Mouse (Mus musculus): Measurements from ENCODE around the gene Ptprg. TPM values are rescaled to one million over a fixed set of nuclear protein-coding genes. Genes with fewer than 3 reads are reported as not detected.
"Not testable (repeated sequence)": the region's sequence is repeated elsewhere in the genome, so short reads cannot be mapped to it uniquely, and the experiment has no call there.

Gene Ptprg
- polyA plus RNA-seq, 1 experiment from 2014 or later = 32.8 TPM

DNA sequence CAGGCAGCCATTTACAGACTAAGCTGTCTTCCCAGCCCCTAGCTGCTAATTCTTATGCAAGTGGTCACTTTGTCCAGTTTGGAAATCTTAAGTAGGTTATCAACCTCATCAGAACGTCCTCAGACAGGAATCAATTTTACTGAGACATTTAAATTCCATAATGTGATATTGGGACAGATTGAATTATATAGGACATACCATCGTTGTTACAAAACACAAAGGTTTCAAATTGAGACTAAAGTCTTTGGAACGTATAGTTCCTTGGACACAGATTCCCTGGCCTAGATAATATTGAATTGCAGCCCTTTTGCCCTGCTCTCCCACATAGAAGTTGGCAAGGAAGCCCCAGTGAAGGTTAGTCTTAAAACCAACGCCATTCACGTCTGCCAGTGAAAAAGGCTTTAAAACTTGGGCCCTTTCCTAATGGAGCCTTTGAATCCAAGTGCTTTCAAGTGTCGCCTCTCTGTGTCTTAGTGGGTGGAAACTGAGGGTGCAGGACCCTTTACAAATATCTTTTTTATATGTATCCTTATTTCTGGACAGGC lies 222.7 kb downstream of the Ptprg start:
- Histone ChIP-seq H3K4me1 (peaks cover 21% of the 10 kb centered on the region), H3K9me3 (replicated peaks) (no peaks in the 10 kb centered on the region), H3K4me3 (no peak overlapping the region), H3K27me3 (no peaks in the 10 kb centered on the region), H3K9ac (no peak overlapping the region), H3K36me3 (ENCODE audit: poor library complexity, severe bottlenecking) (no peaks in the 10 kb centered on the region), H3K27ac (no peak overlapping the region), H3K4me2 (no peak overlapping the region)
- 63% methylated on average over 6 of the region's 6 CpGs for WGBS
- no peak for ATAC-seq

DNA sequence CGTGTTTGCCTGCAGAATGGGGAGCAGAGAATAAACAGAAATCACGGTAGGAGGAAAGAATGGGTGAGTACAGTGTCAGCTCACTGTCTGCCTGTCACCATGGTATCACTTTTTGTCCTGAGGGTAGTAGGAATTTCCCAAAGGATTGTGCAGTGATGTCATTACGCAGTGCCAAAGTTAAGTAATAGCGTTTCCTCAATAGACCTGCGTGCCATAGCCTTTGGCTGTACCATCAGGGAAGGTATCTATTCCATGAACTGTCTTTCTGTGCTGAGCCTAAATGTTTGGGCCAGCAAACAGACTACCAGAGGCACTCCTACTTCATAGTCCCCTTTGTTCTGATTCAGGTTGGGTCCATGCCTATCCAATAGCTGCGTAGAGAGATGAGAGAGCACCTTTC lies 223.2 kb downstream of the Ptprg start:
- H3K4me2 ChIP-seq = no peak overlapping the region
- H3K27ac ChIP-seq = no peak overlapping the region
- H3K27me3 ChIP-seq = no peaks in the 10 kb centered on the region
- no peaks in the 10 kb centered on the region for H3K36me3 ChIP-seq (ENCODE audit: poor library complexity, severe bottlenecking)
- H3K4me3 ChIP-seq = no peak overlapping the region
- no peak overlapping the region for H3K9ac ChIP-seq
- H3K9me3 ChIP-seq (replicated peaks) = no peaks in the 10 kb centered on the region
- H3K4me1 ChIP-seq = peaks cover 21% of the 10 kb centered on the region
- WGBS = 84% methylated on average over 6 of the region's 6 CpGs
- no peak for ATAC-seq

DNA sequence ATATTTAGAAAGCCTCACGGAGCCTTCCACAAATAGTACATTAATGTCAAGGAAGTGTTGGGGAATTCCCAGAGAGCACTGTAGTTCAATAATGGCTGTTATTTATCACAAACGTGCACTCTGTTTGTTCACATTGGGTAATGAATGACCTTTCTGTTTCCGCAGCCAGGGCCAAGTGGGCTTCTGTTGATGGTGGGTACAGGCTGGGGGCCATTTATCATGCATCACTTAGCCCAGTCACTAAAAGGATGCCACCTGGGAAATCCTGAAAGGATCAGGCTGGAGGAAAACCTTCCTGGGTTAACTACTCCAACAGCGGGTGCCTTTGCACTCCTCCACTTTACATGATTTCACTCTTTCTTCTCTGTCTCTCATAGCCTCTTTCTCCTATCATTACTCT lies 237.9 kb downstream of the Ptprg start:
- Histone ChIP-seq H3K4me3 (no peak overlapping the region), H3K27me3 (no peaks in the 10 kb centered on the region), H3K9me3 (replicated peaks) (no peaks in the 10 kb centered on the region), H3K36me3 (ENCODE audit: poor library complexity, severe bottlenecking) (no peaks in the 10 kb centered on the region), H3K4me2 (no peak overlapping the region), H3K4me1 (no peaks in the 10 kb centered on the region; the same call in 1 of the 2 replicates), H3K27ac (no peak overlapping the region), H3K9ac (no peak overlapping the region)
- 48% methylated on average over 4 of the region's 4 CpGs for WGBS
- ATAC-seq = no peak

DNA sequence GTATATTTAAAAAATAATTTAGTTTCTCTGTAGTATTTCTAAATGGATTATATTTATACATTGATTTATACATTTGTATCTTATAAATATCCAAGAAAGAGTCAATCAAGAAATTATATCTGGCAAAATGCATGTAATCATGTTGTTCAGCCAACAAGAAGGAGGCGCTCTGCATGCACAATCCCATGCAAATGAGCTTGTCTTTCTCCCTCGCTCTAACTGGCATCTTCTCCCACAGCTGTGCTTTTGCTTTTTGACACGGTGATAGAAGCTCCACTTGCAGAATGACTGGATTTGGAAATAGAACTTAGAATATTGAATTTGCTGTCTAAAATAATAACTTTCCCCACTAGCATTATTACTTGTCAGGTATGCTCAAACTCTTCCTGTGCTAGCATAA lies 240.5 kb downstream of the Ptprg start:
- ATAC-seq = no peak
- H3K27ac ChIP-seq = no peak overlapping the region
- no peak overlapping the region for H3K4me2 ChIP-seq
- H3K9ac ChIP-seq = no peak overlapping the region
- H3K9me3 ChIP-seq (replicated peaks) = no peaks in the 10 kb centered on the region
- no peaks in the 10 kb centered on the region; the same call in 1 of the 2 replicates for H3K4me1 ChIP-seq
- H3K36me3 ChIP-seq (ENCODE audit: poor library complexity, severe bottlenecking) = no peaks in the 10 kb centered on the region
- H3K4me3 ChIP-seq = no peak overlapping the region
- 80% methylated on average over 3 of the region's 3 CpGs for WGBS
- no peaks in the 10 kb centered on the region for H3K27me3 ChIP-seq

DNA sequence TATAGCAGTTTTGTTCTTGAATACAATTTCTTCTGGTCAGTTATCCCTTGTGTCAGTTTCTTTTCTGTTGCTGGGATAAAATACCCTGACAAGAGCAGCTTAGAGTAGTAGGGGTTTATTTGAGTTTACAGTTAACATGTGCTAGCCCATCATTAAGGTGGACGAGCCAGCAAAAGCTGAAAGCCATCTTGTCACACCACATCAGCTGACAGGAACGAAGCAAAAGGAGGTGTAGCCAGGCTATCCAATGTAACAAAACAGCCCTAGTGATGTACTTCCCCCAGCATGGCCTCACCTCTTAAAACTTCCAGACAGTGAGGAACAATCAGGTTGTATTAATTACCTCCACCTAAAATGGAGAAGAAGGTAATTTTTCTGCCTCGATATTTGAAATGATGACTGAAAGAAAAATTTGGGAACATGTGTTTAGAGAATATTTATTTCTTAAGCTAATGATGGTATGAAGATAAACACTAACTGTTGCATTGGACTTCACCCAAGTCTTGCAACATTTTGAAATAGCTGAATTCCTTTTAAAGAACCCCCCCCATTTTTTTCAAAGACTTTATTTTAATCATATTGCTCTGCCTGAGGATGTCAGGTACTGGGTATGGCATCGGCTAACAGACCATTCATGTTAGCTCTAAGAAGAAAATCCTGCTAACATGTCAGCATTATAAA lies 249.2 kb downstream of the Ptprg start:
- Histone ChIP-seq H3K9me3 (replicated peaks) (no peaks in the 10 kb centered on the region), H3K36me3 (ENCODE audit: poor library complexity, severe bottlenecking) (no peaks in the 10 kb centered on the region), H3K27ac (no peak overlapping the region), H3K9ac (no peak overlapping the region), H3K4me1 (no peaks in the 10 kb centered on the region), H3K4me3 (no peak overlapping the region), H3K27me3 (no peaks in the 10 kb centered on the region), H3K4me2 (no peak overlapping the region)
- ATAC-seq = no peak
- 78% methylated on average over 4 of the region's 4 CpGs for WGBS

DNA sequence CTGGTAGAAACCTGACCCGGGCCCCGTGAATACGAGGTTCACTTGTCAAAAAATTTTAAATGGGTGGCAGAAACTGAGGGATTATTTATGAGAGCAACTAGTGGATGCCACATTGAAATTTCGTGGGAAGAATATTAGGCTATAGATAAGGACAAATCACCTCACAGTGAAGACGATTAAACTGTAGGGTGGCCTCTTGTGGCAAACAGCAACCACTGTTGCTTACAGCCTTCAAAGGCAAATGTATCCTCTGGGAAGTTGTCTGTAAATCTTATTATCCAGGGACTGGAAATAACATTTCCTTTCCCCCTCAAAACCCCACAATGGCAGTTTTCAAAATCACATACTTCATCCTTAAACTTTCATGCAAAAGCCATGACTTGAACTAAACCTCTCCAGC lies 253.3 kb downstream of the Ptprg start:
- Histone ChIP-seq H3K27ac (no peak overlapping the region), H3K36me3 (ENCODE audit: poor library complexity, severe bottlenecking) (no peaks in the 10 kb centered on the region), H3K4me3 (no peak overlapping the region), H3K9ac (no peak overlapping the region), H3K4me2 (no peak overlapping the region), H3K27me3 (no peaks in the 10 kb centered on the region), H3K9me3 (replicated peaks) (no peaks in the 10 kb centered on the region), H3K4me1 (no peaks in the 10 kb centered on the region)
- 64% methylated on average over 5 of the region's 5 CpGs for WGBS
- ATAC-seq = no peak

DNA sequence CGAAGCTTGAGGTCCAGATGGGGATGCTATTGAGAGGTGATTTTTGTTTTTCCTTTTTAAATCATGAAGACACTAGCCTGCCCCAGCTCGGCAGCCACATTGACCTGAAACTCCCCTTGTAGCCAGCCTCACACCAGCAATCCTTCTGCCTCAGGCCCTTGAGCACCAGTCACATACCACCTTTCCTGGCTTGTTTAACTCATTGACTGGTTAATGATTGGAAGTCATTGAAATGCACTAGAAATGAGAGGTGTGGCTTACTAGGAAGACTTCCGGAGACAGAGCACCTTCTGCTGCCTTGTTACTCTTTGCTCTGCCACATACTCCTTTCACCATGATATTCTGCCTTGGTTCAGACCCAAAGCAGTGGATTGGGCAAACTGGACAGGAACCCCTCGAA lies 254.1 kb downstream of the Ptprg start:
- H3K27ac ChIP-seq = no peak overlapping the region
- H3K27me3 ChIP-seq = no peaks in the 10 kb centered on the region
- WGBS = 70% methylated on average over 4 of the region's 4 CpGs
- no peaks in the 10 kb centered on the region for H3K36me3 ChIP-seq (ENCODE audit: poor library complexity, severe bottlenecking)
- no peak overlapping the region for H3K4me3 ChIP-seq
- ATAC-seq = no peak
- no peak overlapping the region for H3K4me2 ChIP-seq
- H3K9ac ChIP-seq = no peak overlapping the region
- H3K9me3 ChIP-seq (replicated peaks) = no peaks in the 10 kb centered on the region
- no peaks in the 10 kb centered on the region for H3K4me1 ChIP-seq

DNA sequence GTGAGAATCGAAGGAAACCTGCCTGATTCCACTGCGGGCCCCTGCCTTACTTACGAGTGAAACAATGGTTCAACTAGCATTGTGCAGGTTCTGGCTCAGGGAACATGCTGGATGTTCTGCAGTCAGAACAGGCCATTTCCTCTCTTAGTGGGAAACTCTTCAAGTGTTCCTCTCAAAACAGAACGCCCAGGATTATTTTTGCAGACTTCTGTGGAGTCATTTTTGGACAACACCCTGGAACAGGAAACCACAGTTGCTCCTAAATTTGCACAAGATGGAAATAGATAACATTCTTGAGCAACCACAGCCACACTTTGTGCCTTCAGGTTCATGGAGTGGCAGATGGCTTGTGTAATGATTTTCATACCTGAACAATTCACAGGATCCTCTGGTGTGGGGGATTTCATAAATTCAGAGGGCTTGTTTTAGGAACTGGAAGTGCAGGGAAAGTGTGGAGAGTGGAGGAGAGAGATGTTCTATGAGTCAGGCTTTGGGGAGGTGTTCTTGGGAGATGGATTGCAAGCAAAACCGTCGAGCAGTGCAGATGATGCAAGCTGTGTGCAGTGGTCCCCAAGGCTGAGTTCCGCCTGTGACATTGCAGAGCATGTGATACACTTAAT lies 257.9 kb downstream of the Ptprg start:
- 82% methylated on average over 7 of the region's 7 CpGs for WGBS
- Histone ChIP-seq H3K36me3 (ENCODE audit: poor library complexity, severe bottlenecking) (no peaks in the 10 kb centered on the region), H3K9ac (no peak overlapping the region), H3K27me3 (no peaks in the 10 kb centered on the region), H3K4me3 (no peak overlapping the region), H3K9me3 (replicated peaks) (no peaks in the 10 kb centered on the region), H3K4me2 (no peak overlapping the region), H3K4me1 (no peaks in the 10 kb centered on the region), H3K27ac (no peak overlapping the region)
- ATAC-seq = no peak

DNA sequence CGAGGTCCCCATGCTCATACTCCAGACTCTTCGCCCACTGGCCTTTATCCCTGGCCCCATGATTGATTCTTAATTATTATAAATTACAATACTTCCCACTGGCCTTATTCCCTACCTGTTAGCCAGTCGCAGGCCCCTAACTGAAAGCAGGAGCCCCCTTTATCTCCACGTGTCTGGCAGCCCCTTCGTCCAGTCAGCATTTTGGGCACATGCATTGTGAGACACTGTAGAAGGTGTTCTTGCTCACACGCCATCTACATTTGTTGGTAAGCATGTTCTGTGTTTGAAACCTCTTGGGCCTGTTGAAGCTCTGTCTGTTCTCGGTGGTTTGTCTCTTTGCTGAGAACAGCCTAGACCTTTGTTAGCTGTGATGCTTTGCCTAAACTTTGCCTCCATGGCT lies 259.0 kb downstream of the Ptprg start:
- H3K27ac ChIP-seq = no peak overlapping the region
- H3K9me3 ChIP-seq (replicated peaks) = no peaks in the 10 kb centered on the region
- no peak for ATAC-seq
- H3K9ac ChIP-seq = no peak overlapping the region
- 95% methylated on average over 7 of the region's 7 CpGs for WGBS
- no peaks in the 10 kb centered on the region for H3K4me1 ChIP-seq
- H3K36me3 ChIP-seq (ENCODE audit: poor library complexity, severe bottlenecking) = no peaks in the 10 kb centered on the region
- no peak overlapping the region for H3K4me2 ChIP-seq
- H3K27me3 ChIP-seq = no peaks in the 10 kb centered on the region
- H3K4me3 ChIP-seq = no peak overlapping the region

DNA sequence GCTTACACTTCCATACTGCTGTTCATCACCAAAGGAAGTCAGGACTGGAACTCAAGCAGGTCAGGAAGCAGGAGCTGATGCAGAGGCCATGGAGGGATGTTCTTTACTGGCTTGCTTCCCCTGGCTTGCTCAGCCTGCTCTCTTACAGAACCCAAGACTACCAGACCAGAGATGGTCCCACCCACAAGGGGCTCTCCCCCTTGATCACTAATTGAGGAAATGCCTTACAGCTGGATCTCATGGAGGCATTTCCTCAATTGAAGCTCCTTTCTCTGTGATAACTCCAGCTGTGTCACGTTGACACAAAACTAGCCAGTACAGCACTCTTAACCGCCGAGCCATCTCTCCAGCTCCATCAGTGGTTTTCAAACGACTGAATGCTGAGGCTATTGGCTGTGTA lies 261.5 kb downstream of the Ptprg start:
- H3K9me3 ChIP-seq (replicated peaks); H3K4me3 ChIP-seq; H3K27ac ChIP-seq; H3K4me1 ChIP-seq; H3K36me3 ChIP-seq (ENCODE audit: poor library complexity, severe bottlenecking); H3K4me2 ChIP-seq; ATAC-seq; H3K27me3 ChIP-seq; H3K9ac ChIP-seq: not testable (repeated sequence)
- WGBS = 78% methylated on average over 4 of the region's 4 CpGs

DNA sequence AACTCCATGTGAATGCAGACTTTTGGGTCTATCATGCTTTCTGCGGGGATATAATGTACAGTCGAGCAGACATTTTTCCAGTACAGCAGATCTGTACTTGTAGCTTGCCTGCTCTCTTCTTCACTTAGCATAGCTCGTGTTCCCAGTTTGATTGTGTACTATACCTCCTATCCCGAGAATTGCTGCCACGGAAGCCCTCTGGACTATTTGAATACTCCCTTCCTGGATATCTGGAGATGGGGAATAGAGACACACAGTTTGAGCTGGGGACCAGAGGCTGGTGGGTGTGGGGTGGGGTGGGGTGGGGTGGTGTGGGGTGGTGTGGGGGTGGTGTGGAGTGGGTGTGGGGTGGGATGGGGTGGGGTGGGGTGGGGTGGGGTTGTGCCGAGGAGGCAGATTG lies 263.9 kb downstream of the Ptprg start:
- H3K4me3 ChIP-seq = no peak overlapping the region
- no peak overlapping the region for H3K9ac ChIP-seq
- no peaks in the 10 kb centered on the region for H3K9me3 ChIP-seq (replicated peaks)
- no peaks in the 10 kb centered on the region for H3K36me3 ChIP-seq (ENCODE audit: poor library complexity, severe bottlenecking)
- no peaks in the 10 kb centered on the region for H3K27me3 ChIP-seq
- no peak overlapping the region for H3K4me2 ChIP-seq
- ATAC-seq = no peak
- H3K27ac ChIP-seq = no peak overlapping the region
- H3K4me1 ChIP-seq = 0 out of 2 replicates have a peak, but pooled peaks cover 6% of the 10 kb centered on the region
- 88% methylated on average over 5 of the region's 6 CpGs for WGBS

DNA sequence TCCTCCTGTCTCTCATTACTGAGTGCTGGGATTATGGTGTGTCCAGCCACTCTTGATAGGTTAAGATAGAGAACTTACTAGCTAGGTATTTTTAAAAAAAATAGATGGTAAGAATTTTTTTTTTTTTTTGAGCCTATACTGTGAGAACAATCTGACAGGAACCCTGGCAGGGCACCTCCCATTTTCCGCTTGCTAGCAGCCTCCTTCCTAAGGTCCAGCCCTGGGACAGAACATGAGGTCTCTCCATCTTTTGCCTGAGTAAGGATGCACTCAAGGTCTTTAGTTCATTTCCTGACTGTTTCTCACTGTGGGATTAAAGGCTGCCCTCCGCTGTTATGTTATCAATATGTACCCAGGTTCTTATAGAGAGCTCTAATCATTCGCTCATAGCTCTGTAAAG lies 264.7 kb downstream of the Ptprg start:
- WGBS = 64% methylated on average over 3 of the region's 3 CpGs
- H3K4me2 ChIP-seq = no peak overlapping the region

More for the DNA sequence above, 264.7 kb downstream of the Ptprg start:
- Histone ChIP-seq H3K36me3 (ENCODE audit: poor library complexity, severe bottlenecking) (no peaks in the 10 kb centered on the region), H3K4me3 (no peak overlapping the region), H3K27me3 (no peaks in the 10 kb centered on the region), H3K4me1 (0 out of 2 replicates have a peak, but pooled peaks cover 11% of the 10 kb centered on the region), H3K9ac (no peak overlapping the region), H3K9me3 (replicated peaks) (no peaks in the 10 kb centered on the region), H3K27ac (no peak overlapping the region)
- ATAC-seq = no peak
